Mouse (Mus musculus) layer of hippocampus, adult 2 months (tissue): ENCODE data around the gene Rsph9. TPM values are rescaled to one million over a fixed set of nuclear protein-coding genes. Genes with fewer than 3 reads are reported as not detected.

Source experiments
- DNase-seq, 2 experiments: peaks; one replicate each; pipeline ENCODE4 v3.0.0; 2022; ENCODE audit warnings: low spot score in 2 of 2
- H3K27ac ChIP-seq: fragments of 200-600 bp; 2 replicates; pipeline ENCODE4 v1.8.1; 2022
- H3K4me3 ChIP-seq: fragments of 200-600 bp; 2 replicates; pipeline ENCODE4 v1.8.1; 2022; ENCODE audit warnings: mild to moderate bottlenecking
- CTCF ChIP-seq: fragments of 200-600 bp; conservative IDR thresholded peaks from 2 replicates; pipeline ENCODE4 v1.8.1; 2022; ENCODE audit warnings: antibody characterized with exemption, mild to moderate bottlenecking, moderate library complexity
- long read RNA-seq, 2 experiments: library from polyadenylated mRNA; stranded (forward); transcript quantifications; one replicate each; pipeline ENCODE4 v2.0.0; 2021; ENCODE audit warnings: borderline mapping rate in 2 of 2
- total RNA-seq, 2 experiments: library from RNA; stranded (reverse); gene quantifications; 2 replicates each; pipeline ENCODE4 v1.2.3; 2021

The Rsph9 gene
- total RNA-seq: 10 to 100 TPM; 27.4 to 28.8 TPM
- long read RNA-seq, experiment 1, transcript Rsph9-201 (5 exons, 966 nt): major isoform, 13 of 23 reads
- long read RNA-seq, experiment 1, partial matches to known transcripts: 2 of 23 reads
- long read RNA-seq, experiment 1, other reads (novel, unspliced or antisense): 8 of 23 reads
- long read RNA-seq, experiment 2, transcript Rsph9-201 (5 exons, 966 nt): major isoform, 15 of 27 reads
- long read RNA-seq, experiment 2, partial matches to known transcripts: 3 of 27 reads
- long read RNA-seq, experiment 2, other reads (novel, unspliced or antisense): 9 of 27 reads

GRCm38 (mm10) chr17:46143578-46144423, at the start of gene Rsph9:
Gene Rsph9 (minus strand): TSS chr17:46144216.
- peak within 1 kb of the TSS; percentile 73 for H3K27ac ChIP-seq
- peak; percentile 84 to 91 for DNase-seq
- 0 out of 2 replicates have a peak, but pooled peaks have one; percentile 10 for TF ChIP-seq CTCF
- H3K4me3 ChIP-seq: peak within 1 kb of the TSS; percentile 87

GRCm38 (mm10) chr17:46188829-46189228, 44.8 kb upstream of the Rsph9 start:
- Histone ChIP-seq H3K27ac (no peak overlapping the region), H3K4me3 (no peak overlapping the region)
- DNase-seq: no peak
- TF ChIP-seq CTCF: no peak

DNA sequence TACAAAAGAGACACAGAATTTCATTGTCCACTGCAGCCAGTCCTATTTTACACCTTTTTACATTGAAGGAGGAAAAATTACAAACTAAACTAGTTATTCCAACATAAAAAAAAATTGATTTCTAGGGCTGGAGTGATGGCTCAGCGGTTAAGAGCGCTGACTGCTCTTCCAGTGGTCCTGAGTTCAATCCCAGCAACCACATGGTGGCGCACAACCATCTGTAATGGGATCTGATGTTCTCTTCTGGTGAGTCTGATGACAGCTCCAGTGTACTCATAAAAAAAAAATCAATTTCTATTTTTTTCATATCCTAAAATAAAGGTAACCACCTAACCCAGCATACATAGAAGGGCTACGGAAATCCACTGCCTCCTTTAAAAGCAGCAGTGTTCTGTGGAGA, 38.3 kb upstream of the Rsph9 start:
- DNase-seq: no peak
- no peak overlapping the region for H3K27ac ChIP-seq
- TF ChIP-seq CTCF: peak; percentile 72
- no peak overlapping the region for H3K4me3 ChIP-seq

- DNase-seq: no peak
- TF ChIP-seq CTCF: peak; percentile 80
- no peak overlapping the region for H3K27ac ChIP-seq
- H3K4me3 ChIP-seq: no peak overlapping the region
Observed at GRCm38 (mm10) chr17:46170538-46170937, 26.5 kb upstream of the Rsph9 start.

- TF ChIP-seq CTCF: no peak
- no peak overlapping the region for H3K27ac ChIP-seq
- H3K4me3 ChIP-seq: no peak overlapping the region
- no peak for DNase-seq
Observed at GRCm38 (mm10) chr17:46168768-46169167, 24.8 kb upstream of the Rsph9 start.

DNA sequence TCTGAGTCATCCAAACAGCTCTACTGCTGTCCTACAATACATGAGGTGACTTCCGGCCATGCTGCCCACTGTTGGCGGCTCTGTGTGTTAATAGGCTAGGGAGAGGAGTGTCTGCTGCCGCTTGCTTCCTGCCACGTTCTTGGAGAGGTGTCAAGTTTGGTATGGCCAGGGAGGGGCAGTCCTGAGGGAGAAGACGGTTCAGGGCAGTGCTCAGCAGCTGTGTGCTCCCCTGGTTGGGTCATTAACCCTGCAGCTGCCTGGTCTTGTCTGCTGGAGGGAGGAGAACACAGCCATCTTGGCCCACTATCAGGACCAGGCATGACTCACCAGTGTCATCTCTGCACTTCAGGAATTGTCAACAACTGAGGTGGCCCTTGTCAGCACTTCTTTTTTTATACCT, 24.3 kb upstream of the Rsph9 start:
- Histone ChIP-seq H3K4me3 (no peak overlapping the region), H3K27ac (no peak overlapping the region)
- no peak for TF ChIP-seq CTCF
- DNase-seq: no peak

DNA sequence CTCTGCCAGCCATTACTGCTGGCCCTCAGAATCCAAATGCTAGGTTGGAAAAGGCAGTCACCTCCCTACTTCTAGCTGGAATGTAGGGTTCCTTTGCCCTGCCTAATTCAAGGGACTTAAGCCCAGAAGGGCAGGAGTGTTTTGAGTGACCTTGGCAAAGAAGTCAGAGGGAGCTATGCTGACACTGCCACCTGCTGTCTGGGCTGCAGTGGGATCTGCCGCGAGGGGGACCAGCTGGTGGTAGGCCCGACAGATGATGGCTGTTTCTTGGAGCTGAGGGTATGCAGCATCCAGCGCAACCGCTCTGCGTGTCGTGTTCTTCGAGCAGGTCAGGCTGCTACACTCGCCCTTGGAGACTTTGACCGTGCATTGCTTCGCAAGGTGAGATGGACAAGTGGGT, 23.0 kb upstream of the Rsph9 start:
- peak overlapping the region; percentile 39; the same call in 1 of the 2 replicates for H3K27ac ChIP-seq
- H3K4me3 ChIP-seq: no peak overlapping the region
- peak; percentile 68 for TF ChIP-seq CTCF
- peak in 1 of 2 experiments; percentile 47 for DNase-seq

DNA sequence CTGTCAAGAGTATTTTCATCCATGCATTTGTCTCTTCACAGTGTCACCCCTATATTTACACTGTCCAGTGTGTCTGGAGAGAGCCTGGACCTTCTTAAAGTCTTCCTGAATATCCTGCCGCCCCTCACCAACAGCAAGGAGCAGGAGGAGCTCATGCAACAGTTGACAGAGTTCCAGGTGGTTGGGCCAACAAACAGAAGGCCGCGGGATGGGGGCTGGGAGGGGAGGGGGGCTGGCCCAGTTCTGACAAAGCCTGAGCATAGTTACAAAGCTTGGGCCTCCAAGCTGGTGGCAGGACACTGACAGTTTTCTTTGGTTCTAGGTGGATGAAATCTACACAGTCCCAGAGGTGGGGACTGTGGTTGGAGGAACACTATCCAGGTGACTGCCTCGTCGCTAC, 22.3 kb upstream of the Rsph9 start:
- Histone ChIP-seq H3K27ac (peak overlapping the region; percentile 39; the same call in 1 of the 2 replicates), H3K4me3 (no peak overlapping the region)
- no peak for DNase-seq
- no peak for TF ChIP-seq CTCF

GRCm38 (mm10) chr17:46165460-46165859, 21.4 kb upstream of the Rsph9 start:
- no peak for TF ChIP-seq CTCF
- DNase-seq: no peak
- Histone ChIP-seq H3K4me3 (no peak overlapping the region), H3K27ac (no peak overlapping the region)

- H3K27ac ChIP-seq: no peak overlapping the region
- no peak for DNase-seq
- no peak for TF ChIP-seq CTCF
- no peak overlapping the region for H3K4me3 ChIP-seq
Observed at GRCm38 (mm10) chr17:46164791-46165190, 20.8 kb upstream of the Rsph9 start.

DNA sequence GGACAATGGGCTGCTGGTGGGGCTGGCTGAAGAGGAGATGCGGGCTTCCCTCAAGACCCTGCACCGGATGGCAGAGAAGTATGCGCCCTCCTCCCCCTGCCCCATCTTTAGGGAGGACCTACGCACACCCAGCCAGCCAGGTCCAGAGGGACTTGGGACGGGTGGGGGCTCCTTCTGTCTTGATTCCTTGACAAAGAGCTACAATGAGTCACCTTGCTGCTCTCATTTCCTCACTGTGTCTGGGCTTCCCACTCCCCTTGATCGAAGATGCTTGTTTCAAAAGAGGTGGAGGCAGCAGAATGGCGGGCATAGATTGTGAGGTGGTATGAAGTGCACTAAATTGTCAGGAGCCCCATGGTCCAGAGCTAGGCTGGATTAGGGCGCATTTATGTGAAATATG, 20.3 kb upstream of the Rsph9 start:
- Histone ChIP-seq H3K4me3 (no peak overlapping the region), H3K27ac (no peak overlapping the region)
- no peak for TF ChIP-seq CTCF
- DNase-seq: no peak

DNA sequence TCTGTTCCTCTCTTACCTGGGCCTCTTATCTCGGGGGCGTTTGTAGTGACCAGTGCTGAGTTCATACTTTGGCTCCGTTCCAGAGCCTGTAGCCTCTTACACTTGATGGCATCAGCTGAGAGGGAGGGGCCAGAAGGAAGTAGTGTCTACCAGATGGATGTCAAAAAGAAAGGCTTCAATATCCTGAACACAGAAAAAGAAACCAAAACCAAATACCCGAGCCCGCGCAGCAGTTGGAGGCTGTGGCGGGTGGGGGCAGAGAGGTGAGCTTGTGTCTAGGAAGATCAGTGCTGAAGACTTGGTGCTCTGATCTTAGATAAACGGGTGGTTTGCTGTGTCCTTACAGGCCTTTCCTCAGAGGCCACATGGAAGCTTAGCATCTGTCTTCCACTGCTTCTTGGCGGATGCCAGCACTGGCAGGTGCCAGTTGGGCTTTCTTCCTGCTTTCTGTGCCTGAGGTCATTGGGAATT, 19.0 kb upstream of the Rsph9 start:
- H3K27ac ChIP-seq: no peak overlapping the region
- no peak for DNase-seq
- no peak for TF ChIP-seq CTCF

GRCm38 (mm10) chr17:46162551-46162950, 18.5 kb upstream of the Rsph9 start:
- TF ChIP-seq CTCF: no peak
- no peak for DNase-seq
- Histone ChIP-seq H3K4me3 (no peak overlapping the region), H3K27ac (no peak overlapping the region)

More for the DNA sequence above, 19.0 kb upstream of the Rsph9 start:
- H3K4me3 ChIP-seq: no peak overlapping the region
